Mouse (Mus musculus): ENCODE measurements around the gene Chn2.

The Chn2 gene

DNA sequence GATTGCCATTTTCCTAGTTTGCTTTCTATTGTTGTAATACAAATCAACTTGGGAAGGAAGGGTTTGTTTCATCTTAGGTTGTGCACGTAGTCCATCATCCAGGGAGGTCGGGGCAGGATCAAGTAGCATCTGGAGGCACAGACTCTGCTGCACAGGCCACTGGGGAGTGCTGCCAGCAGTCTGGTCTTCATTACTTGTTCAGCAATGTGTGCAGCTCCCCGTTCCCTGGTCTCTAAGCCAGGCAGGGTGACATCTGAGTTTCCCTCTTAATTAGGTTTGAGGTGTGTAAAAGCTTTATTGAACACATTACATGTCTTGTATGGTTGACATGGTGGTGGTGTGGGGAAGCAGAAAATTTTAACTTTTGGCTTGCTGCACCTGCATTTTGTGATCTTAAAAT is 79.0 kb downstream of the Chn2 start:
- no peak for DNase-seq (ENCODE audit: low read depth, low spot score)

- peak; percentile 40 for DNase-seq (ENCODE audit: low read depth, low spot score)
Observed at GRCm38 (mm10) chr6:54118897-54119296, 79.5 kb downstream of the Chn2 start.

GRCm38 (mm10) chr6:54119461-54119860 is 80.1 kb downstream of the Chn2 start:
- no peak for DNase-seq (ENCODE audit: low read depth, low spot score)

DNA sequence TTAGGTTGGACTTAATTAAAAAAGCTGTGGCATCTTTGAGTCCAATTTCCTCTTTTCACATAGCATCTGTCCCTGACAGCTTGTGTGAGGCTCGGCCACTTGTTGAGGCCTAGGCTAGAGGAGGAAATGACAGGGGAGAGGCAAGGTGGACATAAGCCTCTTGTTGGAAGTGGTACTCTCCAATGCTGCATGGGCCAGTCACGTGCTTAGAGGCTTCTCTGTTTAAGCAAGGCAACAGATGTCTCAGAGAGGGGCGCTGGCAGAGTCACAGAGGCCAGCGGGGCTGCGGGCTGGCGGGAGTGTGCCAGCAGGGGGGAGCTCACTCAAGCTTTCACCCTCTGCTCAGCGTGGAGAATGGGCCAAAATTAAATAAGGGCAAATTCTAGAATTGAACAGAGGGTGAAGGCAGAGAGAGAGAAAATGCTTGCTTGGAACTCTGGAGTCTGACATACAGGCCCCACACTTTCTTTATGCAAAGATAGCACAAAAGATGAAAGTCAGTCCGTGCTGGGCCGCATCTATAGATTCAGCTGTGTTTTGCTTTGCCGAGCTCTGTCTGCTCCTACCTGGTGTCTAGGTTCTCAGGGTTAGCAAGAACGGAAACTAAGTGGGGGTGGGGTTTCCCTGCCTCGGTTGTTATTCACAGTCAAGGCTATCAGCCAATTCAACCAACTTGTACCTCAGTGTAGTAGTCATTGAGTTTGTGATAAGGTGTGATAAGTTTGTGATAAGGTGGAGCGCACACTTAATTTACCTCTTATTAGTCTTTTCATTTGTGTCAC is 80.7 kb downstream of the Chn2 start:
- peak; percentile 78 for DNase-seq (ENCODE audit: low read depth, low spot score)

DNA sequence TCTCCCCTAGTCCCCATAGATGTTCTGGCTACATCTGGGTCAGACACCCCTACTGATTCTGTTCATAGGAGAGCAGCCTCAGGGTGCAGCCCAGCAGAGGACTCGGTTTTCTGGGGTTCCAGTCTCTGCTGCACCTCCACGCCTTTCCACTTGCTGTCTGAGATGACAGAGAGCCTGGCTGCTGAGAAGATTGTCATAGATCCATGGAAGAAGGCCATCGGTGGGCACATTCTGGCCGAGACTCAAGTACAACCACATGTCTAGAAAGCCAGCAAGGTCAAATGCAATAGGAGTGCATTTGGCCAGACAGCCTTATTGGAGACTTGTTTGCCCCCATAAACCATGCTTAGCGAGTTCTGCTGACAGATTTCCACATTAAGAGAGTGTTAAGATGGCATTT is 81.5 kb downstream of the Chn2 start:
- no peak for DNase-seq (ENCODE audit: low read depth, low spot score)

- no peak for DNase-seq (ENCODE audit: low read depth, low spot score)
Observed at GRCm38 (mm10) chr6:54124519-54124918, 85.2 kb downstream of the Chn2 start.

- no peak for DNase-seq (ENCODE audit: low read depth, low spot score)
Observed at GRCm38 (mm10) chr6:54125536-54125935, 86.2 kb downstream of the Chn2 start.

DNA sequence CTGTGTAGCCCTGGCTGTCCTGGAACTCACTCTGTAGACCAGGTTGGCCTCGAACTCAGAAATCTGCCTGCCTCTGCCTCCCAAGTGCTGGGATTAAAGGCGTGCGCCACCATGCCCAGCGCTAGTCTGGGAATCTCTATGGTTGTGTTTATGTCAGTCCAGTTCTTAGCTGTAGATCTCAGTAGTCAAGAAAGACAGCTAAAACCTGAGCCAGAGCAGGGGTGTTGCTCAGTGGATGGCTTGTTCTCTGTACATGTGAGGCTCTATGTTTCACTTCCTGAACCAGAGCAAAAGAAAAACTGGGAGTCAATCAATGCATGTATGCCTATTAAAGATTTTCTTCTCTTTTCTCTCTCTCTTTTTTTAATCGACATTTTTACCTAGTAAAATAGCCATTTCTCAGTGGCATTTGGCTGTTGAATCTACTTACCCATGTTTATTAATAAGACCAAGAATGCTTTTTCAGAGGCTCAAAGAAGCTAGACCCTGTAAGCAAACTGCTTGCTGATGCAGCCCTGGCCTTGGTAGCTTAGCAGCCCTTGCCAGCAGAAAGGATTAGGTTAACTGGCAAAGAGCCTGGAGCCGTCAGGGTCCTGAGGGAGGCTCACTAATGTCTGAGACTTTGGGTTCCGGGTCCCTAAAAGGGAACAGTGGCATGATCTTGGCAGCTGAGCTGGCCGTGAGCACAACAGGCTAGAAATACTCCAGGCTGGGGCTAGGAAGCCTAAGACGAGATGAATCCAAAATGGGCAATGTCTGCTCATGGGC is 87.1 kb downstream of the Chn2 start:
- DNase-seq (ENCODE audit: low read depth, low spot score) = no peak

DNA sequence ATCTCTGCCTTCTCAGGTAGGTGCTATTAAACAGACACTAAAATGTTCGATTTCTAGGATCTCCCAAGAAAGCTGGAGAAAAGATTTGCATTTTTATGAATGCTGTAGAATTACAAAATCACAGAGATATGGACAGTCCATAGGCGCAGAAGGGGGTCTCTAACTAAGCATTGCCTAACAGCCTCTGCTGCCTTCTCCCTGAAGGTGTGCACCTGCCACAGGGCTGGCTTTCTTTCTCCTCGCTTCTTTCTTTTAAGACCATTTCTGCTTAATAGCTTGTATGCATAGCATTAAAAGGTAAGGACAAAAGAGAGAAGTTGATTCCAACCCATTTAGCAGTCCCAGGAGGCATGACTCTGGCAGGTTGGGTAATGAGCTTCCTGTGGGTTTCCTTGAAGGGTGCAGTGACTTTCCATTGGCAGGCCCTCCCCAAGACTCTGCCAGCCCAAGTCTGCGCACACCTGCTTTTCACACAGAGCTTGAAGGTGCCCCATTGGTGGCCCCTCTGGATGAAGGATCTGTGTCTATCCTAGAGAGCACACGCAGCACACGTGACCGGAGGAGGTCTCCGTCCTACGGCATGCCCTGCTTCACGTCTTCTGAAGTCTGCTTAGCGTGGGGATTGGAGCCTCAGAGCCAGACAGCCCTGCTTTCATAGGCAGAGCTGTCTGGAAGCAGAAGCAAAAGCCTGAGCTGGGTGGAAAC is 87.8 kb downstream of the Chn2 start:
- peak; percentile 58 for DNase-seq (ENCODE audit: low read depth, low spot score)

DNA sequence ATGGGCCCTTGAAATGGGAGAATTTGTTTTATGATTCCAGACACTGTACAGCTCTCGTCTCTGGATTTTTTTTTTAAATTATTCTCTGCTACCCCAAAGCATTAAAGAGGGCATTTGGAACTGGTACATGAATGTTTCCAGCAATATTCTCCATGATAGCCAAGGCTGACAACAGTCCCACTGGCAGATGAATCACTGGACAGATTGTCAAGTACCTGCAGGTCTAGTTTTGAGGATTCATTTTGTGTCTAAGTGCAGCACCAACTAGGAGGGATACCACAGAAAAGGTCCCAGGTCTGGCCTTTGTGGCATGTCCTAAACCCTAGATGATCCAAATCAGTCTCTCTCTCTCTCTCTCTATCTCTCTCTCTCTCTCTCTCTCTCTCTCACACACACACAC is 89.3 kb downstream of the Chn2 start:
- no peak for DNase-seq (ENCODE audit: low read depth, low spot score)

GRCm38 (mm10) chr6:54129570-54129969 is 90.2 kb downstream of the Chn2 start:
- no peak for DNase-seq (ENCODE audit: low read depth, low spot score)

- DNase-seq (ENCODE audit: low read depth, low spot score) = no peak
Observed at GRCm38 (mm10) chr6:54130881-54131280, 91.5 kb downstream of the Chn2 start.

DNA sequence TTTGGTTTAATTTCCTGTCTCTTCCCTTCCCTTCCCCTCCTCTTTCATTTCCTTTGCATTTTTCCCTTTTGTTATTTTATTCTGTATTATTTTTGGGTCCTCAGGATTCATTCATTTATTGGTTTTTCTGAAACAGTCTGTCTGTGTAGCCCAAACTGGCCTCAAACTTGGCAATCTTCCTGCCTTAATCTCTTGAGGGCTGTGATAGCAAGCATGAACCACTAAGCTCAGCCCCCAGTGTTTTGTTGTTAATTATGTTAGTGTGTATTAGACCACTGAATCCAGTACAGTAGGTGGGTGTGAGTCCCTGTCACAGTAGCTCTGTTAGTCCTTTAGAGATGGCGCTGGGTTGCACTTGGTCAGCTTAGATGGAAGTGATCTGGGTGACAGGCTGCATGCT is 93.2 kb downstream of the Chn2 start:
- no peak for DNase-seq (ENCODE audit: low read depth, low spot score)

DNA sequence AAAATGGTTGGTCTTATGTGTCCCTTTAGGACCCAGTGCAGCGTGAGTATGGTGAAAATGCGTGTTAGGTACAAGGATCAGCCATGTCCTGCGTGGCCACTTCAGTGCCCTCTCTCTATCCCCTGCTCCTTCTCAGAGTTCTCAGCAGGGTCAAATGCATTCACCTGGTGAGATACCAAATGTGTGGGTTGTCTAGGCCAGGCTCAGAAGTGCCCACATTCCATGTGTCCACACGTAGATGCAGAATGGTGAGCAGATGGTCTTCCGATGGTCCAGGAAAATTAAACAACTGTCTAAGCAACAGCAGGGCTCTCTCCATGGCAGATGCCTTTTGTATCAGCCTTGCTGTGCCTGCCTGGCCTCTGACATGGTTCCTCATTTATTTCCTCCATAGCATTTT is 93.9 kb downstream of the Chn2 start:
- no peak for DNase-seq (ENCODE audit: low read depth, low spot score)

DNA sequence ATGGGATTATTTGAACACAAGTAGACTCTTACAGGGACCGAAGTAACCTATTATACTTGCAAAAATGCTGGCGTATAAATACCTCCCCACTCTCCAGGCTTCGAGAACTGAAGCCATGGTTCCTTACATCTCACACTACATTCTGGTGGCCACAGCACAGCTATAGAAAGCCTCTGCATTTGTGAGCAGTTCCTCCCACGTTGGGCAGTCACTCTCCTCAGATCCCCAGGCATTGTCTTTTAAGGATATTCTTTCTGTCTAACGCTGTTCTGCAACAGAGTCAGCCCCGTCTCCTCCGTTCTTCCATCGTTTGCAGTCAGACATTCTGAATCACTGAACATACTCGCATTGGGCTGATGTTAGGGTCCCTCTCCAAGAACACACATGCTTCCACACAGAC is 98.8 kb downstream of the Chn2 start:
- DNase-seq (ENCODE audit: low read depth, low spot score) = no peak

- no peak for DNase-seq (ENCODE audit: low read depth, low spot score)
Observed at GRCm38 (mm10) chr6:54140488-54140887, 101.1 kb downstream of the Chn2 start.

DNA sequence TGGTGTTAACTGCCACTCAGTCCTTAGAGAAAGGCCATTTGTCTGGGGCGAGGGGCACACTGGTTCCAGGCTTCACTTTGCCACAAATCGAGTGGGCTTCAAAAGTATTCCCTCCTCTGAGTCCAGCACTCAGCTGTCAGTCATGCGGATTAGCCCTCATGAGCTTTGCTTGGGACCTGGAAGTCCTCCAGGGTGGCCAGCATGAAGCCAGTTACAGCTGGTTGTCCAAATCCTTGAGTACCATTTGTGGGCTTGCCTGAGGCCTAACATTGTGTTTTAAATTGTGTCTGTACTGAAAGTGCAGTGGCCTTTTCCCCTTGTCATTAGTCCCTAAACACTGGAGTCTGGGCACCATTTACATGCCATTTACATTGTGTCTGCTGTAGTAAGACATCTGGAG is 101.8 kb downstream of the Chn2 start:
- no peak for DNase-seq (ENCODE audit: low read depth, low spot score)

GRCm38 (mm10) chr6:54142848-54143651 is 103.7 kb downstream of the Chn2 start:
- DNase-seq (ENCODE audit: low read depth, low spot score) = peak; percentile 46

DNA sequence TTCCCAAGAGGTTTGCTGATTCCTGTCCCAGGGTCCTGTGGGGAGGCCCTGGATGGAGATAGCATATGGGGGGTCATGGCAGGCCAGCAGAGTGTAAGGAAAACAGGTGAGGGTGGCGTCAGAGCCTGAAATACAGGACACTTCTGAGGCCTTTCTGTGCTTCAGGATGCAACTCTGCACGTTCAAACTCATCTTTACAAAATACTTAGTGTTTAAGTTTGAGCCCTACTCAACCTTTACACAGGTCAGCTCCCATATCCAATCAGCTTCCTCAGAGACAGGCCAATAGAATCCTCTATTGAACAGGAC is 104.3 kb downstream of the Chn2 start:
- DNase-seq (ENCODE audit: low read depth, low spot score) = no peak

GRCm38 (mm10) chr6:54148844-54149526 is 109.6 kb downstream of the Chn2 start:
- DNase-seq (ENCODE audit: low read depth, low spot score) = no peak

DNA sequence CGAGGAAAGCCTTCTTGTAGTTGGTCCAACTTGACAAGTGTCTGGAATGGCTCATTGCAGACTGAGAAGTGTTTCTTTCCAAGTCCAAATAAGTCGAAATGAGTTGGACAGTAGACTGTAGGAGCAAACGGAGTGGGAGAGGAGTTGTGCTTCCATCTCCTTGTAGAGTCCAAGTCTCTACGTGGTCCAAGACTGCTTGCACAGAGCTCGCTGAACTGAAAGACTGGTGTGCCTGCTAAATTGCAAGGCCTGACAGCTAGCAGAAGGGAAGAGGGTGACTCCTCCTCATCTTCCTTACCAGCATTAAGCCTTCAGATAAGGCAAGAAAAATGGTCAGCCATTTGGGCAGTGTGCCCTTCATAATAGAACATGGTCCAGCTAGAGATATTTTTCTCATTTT is 111.5 kb downstream of the Chn2 start:
- DNase-seq (ENCODE audit: low read depth, low spot score) = no peak

All from CD4-positive, CD25-positive, alpha-beta regulatory T cell, adult 2 months (primary cell).